Mouse (Mus musculus): ENCODE measurements around the gene Mgp. TPM values are rescaled to one million over a fixed set of nuclear protein-coding genes. Genes with fewer than 3 reads are reported as not detected.

The Mgp gene
- total RNA-seq, 2 experiments from 2014 or later = 23.7 to 31.2 TPM

- intact Hi-C loops (cut with DNase I) = no loop called here
- DNase-seq (ENCODE audit: extremely low spot score in 1 of 2, low spot score in 2 of 2) = no peak
These were observed 48.5 kb downstream of the Mgp start for GRCm38 (mm10) chr6:136827116-136827515.

GRCm38 (mm10) chr6:136824987-136825386 is 50.6 kb downstream of the Mgp start:
- DNase-seq (ENCODE audit: extremely low spot score in 1 of 2, low spot score in 2 of 2) = no peak
- intact Hi-C loops (cut with DNase I) = no loop called here

Other genes with a start within 250 kb of the Mgp start
- gene Plbd1, start 213.9 kb downstream of the Mgp start, total RNA-seq (2021) = under 1 TPM in 1 of 2 experiments, not detected in 1; 0.34 TPM
- gene Gucy2c, start 94.1 kb downstream of the Mgp start, total RNA-seq (2021) = under 1 TPM; 0.39 to 0.41 TPM
- gene Hist4h4, start 71.4 kb downstream of the Mgp start, total RNA-seq (2021) = 10 to 100 TPM in 1 of 2 experiments, 1 to 10 TPM in 1; 9.6 to 11.8 TPM
- 10 to 100 TPM; 45.5 to 48.8 TPM for gene H2afj, start 67.6 kb downstream of the Mgp start, total RNA-seq (2021)
- 1 to 10 TPM; 4.9 to 5.0 TPM for gene BC049715, start 48.2 kb downstream of the Mgp start, total RNA-seq (2021)
- 100 to 1,000 TPM; 123 to 124 TPM for gene Wbp11, start 47.6 kb downstream of the Mgp start, total RNA-seq (2021)
- 1 to 10 TPM; 2.0 to 4.0 TPM for gene Smco3, start 40.4 kb downstream of the Mgp start, total RNA-seq (2021)
- under 1 TPM in 1 of 2 experiments, not detected in 1; 0.14 TPM for gene Art4, start 18.1 kb downstream of the Mgp start, total RNA-seq (2021)
- gene Erp27, start 46.4 kb upstream of the Mgp start, total RNA-seq (2021) = under 1 TPM in 1 of 2 experiments, not detected in 1; 0.69 TPM
- gene Pde6h, start 48.0 kb upstream of the Mgp start, total RNA-seq (2021) = 1 to 10 TPM in 1 of 2 experiments, under 1 TPM in 1; 0.18 to 1.2 TPM
- 10 to 100 TPM; 24.0 to 30.7 TPM for gene Arhgdib, start 66.1 kb upstream of the Mgp start, total RNA-seq (2021)

Measured in left cerebral cortex, postnatal 10 days (tissue).